Mouse (Mus musculus) ES-Bruce4 (cell line): ENCODE measurements at regions not wholly inside any gene's neighbourhood (a gene's known extent, or its start where the extent isn't known, plus 50 kb on each side); places are given as distances from the start of the nearest gene placed in this dataset.

ENCODE experiments used
- H3K27ac ChIP-seq: 2 replicates; pipeline ENCODE4 v1.5.1; 2012; ENCODE audit warnings: low read length, inconsistent platforms; ENCODE audit not compliant: insufficient read depth
- H3K27me3 ChIP-seq: 2 replicates; pipeline ENCODE4 v1.6.1; 2012; ENCODE audit warnings: mild to moderate bottlenecking, low read length, inconsistent platforms; ENCODE audit not compliant: control insufficient read depth, poor library complexity, insufficient read depth, severe bottlenecking
- H3K36me3 ChIP-seq: 2 replicates; pipeline ENCODE4 v1.6.1; 2012; ENCODE audit warnings: inconsistent platforms, mild to moderate bottlenecking, low read length, moderate library complexity; ENCODE audit not compliant: control insufficient read depth, poor library complexity, insufficient read depth, severe bottlenecking
- H3K4me1 ChIP-seq: one replicate; pipeline ENCODE4 v1.8.1; 2011; ENCODE audit warnings: low read length; ENCODE audit not compliant: control insufficient read depth, insufficient read depth
- H3K4me3 ChIP-seq: 2 replicates; pipeline ENCODE4 v1.5.1; 2011; ENCODE audit warnings: low read depth, mild to moderate bottlenecking, low read length
- H3K9ac ChIP-seq: 2 replicates; pipeline ENCODE4 v1.6.1; 2012; ENCODE audit warnings: low read depth, mild to moderate bottlenecking, inconsistent platforms; ENCODE audit not compliant: poor library complexity, severe bottlenecking
- H3K9me3 ChIP-seq: replicated peaks from 2 replicates; pipeline ENCODE4 v1.6.1; 2012; ENCODE audit warnings: mild to moderate bottlenecking, low read length, inconsistent platforms; ENCODE audit not compliant: control insufficient read depth, poor library complexity, insufficient read depth, severe bottlenecking
- CTCF ChIP-seq: IDR thresholded peaks from one replicate; pipeline ENCODE4 v1.8.1; 2011; ENCODE audit warnings: low read depth, low read length
- EP300 ChIP-seq: IDR thresholded peaks from 2 replicates; pipeline ENCODE4 v1.6.1; 2011; ENCODE audit warnings: low read depth, low read length; ENCODE audit not compliant: insufficient read depth
- POLR2A ChIP-seq: IDR thresholded peaks from one replicate; pipeline ENCODE4 v1.8.1; 2011; ENCODE audit warnings: low read length; ENCODE audit not compliant: insufficient read depth

GRCm38 (mm10) chr11:27672436-27672835, 667.2 kb downstream of the Gm6685 start:
- H3K9ac ChIP-seq, result no peak overlapping the region
- no peaks in the 10 kb centered on the region for H3K9me3 ChIP-seq
- H3K4me1 ChIP-seq, result no peaks in the 10 kb centered on the region
- no peak for TF ChIP-seq EP300
- no peak for TF ChIP-seq CTCF
- no peak for TF ChIP-seq POLR2A
- H3K4me3 ChIP-seq, result no peak overlapping the region
- no peaks in the 10 kb centered on the region for H3K36me3 ChIP-seq
- H3K27ac ChIP-seq, result no peak overlapping the region
- no peaks in the 10 kb centered on the region for H3K27me3 ChIP-seq
